Mouse (Mus musculus) urinary bladder, adult 18-20 months (tissue): ENCODE measurements around the gene Nat9.
A peak's percentile ranks its signal among the peaks of the same experiment; 100 is the strongest.

Source experiments
- DNase-seq, 2 experiments: peaks; one replicate each; pipeline ENCODE4 v3.0.0; 2022; ENCODE audit warnings: low spot score in 2 of 2, mixed read lengths in 2 of 2

The Nat9 gene

GRCm38 (mm10) chr11:115153699-115154292 is 33.9 kb downstream of the Nat9 start:
- DNase-seq: peak; percentile 68 to 83

GRCm38 (mm10) chr11:115153088-115153487 is 34.6 kb downstream of the Nat9 start:
- no peak for DNase-seq

DNA sequence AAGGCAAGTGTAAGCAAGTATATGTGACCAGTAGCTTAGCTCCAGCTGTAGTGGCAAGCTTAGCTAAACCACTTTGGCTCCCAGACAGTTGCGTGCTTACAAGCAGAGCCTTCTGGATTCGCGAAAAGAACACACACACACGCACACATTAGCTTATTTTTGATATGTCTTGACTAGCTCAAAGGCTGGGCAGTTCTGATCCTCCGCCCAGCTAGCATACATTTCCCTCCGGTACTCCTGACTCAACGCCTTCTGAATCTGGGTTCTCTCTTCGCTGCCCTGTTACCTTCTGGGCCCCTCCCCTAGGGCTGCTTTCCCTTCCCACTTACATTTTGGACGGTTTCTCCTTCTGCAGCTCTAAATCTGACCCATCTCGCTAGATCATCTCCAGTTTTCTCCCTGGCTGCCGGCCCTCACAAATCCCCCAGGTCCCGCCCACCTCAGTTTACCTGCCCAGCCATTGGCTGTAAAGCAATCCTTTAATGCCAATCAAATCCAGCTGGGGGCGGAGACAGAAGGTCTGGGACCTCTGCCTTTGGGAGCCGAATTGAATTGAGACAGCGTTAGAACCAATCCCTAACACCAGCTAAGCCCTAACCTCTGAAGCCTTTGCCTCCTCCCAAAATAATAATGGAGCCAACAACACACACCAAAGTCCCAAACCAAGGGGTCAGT is 35.8 kb downstream of the Nat9 start:
- no peak for DNase-seq

DNA sequence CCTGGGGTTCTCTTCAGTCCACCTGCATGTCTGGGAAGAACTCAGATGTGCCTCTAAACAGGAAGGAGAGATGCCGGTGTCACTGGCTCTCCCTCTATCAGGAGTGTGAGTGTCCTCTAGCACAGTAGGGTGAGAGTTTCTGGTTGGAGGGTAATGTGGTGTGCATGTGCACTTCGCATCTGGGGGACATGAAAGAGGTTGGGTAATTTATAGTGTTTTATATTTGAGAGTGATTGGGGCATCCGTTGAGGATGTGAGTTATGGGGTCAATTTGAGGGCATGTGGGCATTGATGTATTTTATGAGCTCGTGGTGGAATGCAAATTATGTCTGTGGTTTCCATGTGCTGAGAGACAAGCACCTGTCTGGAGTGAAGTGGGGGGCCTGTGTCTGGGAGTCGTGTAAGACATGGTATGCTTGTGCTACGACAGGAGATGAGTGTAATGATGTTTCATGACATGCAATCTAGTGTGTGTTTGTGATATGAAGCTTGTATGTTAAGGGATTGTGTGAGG is 36.9 kb downstream of the Nat9 start:
- no peak for DNase-seq

DNA sequence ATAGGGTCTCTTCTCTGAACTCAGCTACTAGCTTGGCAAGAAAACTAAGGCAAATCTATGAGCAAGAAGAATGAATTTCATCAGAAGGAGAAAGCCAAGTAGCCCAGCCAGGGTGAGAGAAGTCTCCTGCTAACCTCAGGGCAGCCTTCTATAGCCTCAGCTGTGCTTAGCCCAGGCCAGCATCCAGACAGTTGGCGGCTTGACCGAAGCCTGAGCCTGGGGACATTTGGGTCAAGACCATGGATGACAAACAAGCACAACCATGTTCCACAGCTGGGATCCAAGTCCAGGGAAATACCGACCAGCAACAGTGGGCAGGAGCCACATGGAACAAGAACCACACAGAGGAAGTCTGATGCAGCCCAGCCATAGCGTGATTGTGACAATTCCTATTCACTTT is 39.8 kb downstream of the Nat9 start:
- no peak for DNase-seq

DNA sequence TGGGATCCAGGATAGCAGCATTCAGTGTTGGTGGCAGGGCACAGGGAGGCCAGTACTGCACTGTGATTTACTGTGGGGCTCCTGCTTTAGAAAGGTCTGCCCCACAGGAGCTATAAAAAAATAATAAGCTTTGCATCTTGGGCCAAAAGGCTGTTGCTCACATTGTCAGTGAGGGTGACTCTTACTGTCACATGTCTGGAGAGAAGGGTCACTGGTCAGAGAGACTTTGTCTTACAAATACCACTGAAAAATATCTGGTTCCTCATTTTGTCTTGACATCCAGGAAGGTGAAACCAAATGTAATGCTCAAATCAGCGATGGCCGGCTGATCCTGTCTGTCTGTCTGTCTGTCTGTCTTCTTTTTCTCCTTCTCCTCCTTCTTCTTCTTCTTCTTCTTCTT is 45.7 kb downstream of the Nat9 start:
- no peak for DNase-seq

DNA sequence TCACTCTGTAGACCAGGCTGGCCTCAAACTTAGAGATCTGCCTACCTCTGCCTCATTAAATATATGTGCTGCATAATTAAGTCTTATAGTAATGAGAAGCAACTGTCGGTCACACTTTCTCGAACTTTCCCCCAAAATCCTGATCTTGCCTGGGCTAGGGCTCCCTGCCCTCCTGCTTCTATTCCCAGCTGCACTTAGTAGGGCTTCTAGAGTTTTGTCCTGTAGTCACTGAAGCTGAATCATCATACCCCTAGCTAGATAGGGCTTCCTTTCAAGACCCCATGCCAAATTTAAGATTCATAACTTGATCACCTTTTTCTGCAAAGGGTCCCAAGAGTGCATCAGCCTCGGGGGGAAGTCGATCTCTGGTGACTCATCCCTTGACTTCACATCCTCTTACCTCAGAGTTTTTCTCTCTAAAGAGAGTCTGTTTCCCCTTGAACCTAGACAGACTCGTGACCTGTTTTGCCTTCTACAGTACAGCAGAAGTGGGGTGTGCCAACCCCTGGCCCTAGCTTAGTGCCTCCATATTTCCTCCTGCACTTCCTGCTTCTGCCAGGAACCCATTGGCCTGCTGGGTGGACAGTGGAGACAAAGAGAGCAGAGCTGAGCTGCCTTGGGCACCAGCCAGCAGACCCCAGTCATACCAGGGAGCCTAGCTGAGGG is 48.9 kb downstream of the Nat9 start:
- DNase-seq: no peak

GRCm38 (mm10) chr11:115133800-115134199 is 53.9 kb downstream of the Nat9 start, which contains the start of gene Cd300lf:
Gene Cd300lf, minus strand, starts transcription at chr11:115133992.
- DNase-seq: no peak
